Mouse (Mus musculus) adrenal gland, postnatal 25 days (tissue): ENCODE data around the gene Dusp7. TPM values are rescaled to one million over a fixed set of nuclear protein-coding genes. Genes with fewer than 3 reads are reported as not detected.

Source experiments
- DNase-seq: peaks from one replicate; pipeline ENCODE4 v3.0.0; 2021; ENCODE audit warnings: mixed read lengths
- long read RNA-seq: library from polyadenylated mRNA; stranded (forward); transcript quantifications from one replicate; pipeline ENCODE4 v2.0.0, GENCODE M21; 2021
- total RNA-seq: library from RNA; stranded (reverse); gene quantifications from 2 replicates; pipeline ENCODE4 v1.2.3, GENCODE M21; 2021

The Dusp7 gene
- 16.7 and 20.6 TPM in 2 replicates for total RNA-seq
- long read RNA-seq, partial matches to known transcripts: 1 of 2 reads
- long read RNA-seq, other reads (novel, unspliced or antisense): 0 of 2 reads

- peak; percentile 88 for DNase-seq
Measured at GRCm38 (mm10) chr9:106368112-106368717, at the start of gene Dusp7. Gene Dusp7, plus strand, starts transcription at chr9:106368632.

DNA sequence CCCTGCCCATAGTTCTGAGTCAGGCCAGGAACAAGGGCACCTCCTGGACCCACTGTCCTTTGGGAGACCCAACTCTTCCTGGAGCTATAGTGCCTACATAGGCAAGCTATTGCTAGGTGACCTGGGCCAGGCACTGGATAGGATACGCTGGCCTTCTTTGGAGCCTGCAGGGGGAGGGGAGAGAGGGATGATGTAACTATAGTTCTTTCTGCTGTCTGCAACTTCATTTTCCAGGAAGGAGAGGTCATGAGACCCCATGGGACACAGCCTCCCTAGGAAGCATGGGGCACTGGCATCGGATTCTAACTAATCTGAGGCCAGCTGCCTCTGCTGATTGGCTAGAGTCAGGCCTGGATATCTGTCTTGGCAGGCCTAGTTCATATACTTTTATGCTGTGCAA is 49.3 kb upstream of the Dusp7 start:
- peak; percentile 11 for DNase-seq

DNA sequence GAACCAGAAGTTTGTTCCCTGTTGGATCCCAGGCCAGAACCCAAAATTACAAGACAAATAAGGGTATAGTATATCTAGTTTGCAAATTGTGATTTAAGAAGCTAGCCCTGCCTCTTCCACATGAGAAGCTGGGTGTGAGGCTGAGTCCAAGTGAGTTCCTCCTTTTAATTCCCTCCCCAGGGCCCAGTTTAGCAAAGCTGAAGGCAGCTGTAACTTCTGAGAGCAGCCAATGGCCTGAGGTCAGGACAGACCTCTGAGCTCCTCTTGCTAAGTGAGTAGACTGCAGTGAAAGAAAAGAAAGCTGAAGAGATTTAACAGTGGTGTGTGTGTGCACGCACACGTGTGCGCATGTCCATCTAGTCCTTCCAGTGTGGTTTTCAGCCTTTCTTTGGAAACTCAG is 45.9 kb upstream of the Dusp7 start:
- no peak for DNase-seq

- no peak for DNase-seq
Measured at GRCm38 (mm10) chr9:106326241-106326640, 42.2 kb upstream of the Dusp7 start.

DNA sequence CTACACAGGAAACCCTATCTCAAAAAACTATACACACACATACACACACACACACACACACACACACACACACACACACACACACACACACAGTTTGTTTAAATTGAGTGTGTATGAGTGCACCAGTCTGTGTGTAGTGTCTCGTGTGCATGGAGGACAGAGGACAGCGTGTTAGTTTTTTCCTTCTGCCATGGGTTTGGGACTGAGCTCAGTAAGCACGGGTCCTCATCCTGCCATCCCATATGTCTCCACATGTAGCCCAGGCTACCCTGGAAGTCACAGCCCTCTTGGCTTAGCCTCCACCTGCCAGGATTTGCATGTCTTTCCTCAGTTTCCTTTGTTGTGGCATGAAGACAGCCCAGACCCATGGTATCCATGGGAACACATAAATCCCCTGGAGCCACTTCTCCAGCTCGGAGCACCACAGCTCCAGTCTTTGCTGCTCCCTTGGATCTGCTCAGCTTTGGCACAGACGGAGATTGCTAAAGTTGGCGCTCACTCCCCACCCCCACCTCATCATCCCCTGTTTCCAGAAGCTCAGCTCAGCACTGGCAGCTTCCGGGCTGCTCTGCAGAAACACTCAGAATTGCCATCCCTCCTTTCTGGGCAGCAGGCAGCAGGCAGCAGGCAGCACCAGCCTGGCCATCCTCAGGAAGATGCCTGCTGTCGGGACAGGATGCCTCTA is 41.2 kb upstream of the Dusp7 start:
- DNase-seq: no peak

DNA sequence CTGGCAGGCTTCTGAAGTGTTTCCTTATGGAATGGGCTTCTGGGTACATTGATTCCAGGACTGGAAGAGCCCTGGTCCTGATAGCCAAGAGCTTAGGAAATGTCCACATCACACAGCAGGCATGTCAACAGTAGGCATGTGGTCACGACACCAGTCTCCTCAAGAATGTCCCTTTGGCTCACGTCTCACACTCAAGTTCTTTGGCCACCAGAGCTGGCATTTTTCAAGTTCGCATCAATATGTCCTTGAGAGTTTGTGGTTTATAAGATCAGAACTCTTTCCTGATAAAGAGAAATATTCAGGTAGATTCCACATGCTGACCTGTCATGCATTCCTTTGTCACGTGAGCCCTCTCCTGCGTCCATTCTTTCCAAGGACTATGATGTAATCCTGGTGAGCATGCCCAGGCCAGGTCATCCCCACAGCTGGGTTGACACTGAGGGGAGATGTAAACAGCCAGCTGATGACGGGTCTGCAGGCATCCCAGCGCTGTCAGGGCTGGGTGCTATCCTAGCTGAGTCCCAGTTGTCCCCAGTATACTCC is 40.3 kb upstream of the Dusp7 start:
- DNase-seq: no peak

DNA sequence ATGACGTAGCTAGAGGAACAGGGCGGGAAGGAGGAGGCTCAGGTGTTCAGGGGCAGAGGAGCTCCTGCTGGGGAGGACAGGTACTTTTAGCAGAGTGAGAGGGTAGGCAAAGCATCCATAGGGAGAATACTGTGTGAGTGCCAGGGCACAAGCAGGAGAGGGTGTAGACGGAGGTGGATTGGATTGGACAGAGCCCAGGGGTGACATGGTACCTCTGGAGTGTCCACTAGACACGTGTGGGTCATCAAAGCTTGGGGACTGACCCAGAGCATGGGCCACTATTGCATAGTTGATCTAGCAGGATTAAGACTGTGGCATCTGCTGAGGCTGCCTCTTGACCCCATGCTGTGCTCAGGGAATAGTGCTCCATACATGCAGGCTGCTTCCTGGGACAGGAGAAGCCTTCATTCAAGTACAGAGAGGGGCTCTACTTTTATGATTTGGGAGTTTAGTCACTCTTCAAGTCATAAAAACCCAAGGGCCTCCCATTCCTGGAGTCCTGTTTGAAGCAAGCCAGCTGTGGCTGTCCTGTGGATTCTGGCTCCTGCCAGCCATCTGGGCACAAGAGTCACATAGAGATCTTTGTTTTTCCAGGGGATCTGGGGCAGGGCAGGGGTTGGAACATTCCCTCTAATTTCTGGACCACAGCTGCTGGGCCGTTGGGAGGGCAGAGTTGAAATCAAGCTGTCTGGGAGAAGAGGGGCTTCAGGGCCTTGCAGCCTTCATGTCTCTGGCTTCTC is 39.5 kb upstream of the Dusp7 start:
- DNase-seq: no peak

- no peak for DNase-seq
Measured at GRCm38 (mm10) chr9:106332746-106333145, 35.7 kb upstream of the Dusp7 start.

- no peak for DNase-seq
Measured at GRCm38 (mm10) chr9:106337620-106338019, 30.8 kb upstream of the Dusp7 start.

DNA sequence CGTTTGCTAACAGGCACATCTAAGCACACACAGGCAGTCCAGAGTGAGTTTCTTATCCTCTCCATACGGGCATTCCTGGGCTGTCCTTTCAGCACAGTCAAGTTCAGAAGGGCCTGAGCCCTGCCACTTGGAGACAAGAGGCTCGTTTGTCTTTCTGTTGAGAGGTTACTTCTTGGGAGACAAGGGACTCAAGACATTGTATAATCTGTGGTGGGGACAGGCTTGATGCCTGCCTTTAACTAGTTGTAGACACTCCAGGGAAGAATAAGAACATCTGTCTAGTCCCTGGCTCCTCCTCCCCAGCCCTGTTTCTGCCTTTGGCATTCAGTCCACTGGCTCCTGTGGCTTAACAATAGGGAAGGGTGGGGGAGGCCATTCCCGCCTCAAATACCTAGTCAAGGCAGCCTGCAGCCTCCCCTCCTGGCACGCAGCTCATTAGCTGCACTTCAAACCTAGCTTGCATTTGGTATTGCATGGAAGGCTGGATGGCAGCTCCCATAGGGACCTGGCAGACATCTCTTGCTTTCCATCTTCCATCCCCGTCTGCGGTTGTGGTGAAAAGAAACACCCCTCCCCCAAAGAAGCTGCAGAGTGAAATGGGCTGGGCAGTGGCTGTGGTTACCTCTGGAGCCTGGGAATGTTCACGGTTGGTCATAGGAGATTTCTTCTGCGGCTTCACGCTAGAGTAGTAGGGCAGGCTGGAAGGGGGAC is 29.8 kb upstream of the Dusp7 start:
- DNase-seq: no peak

- DNase-seq: no peak
Measured at GRCm38 (mm10) chr9:106339173-106339558, 29.3 kb upstream of the Dusp7 start.

DNA sequence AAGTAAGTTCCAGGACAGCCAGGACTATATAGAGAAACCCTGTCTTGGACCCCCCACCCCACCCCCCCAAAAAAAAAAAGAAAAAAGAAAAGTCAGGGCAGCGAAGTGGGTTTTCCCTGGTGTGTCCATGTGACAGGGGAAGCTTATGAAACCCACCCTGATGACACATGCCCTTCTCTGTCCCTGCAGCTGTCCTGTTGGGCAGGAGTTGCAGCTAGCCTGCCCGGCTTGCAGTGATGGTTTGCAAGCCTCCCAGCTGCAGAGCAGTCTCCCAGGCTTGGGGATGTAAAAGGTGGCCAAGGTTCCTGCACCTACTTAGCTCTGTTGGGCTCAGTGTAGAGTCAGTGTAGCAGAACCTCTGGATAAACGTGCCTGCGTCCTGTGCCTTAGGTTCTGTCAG is 28.7 kb upstream of the Dusp7 start:
- no peak for DNase-seq

GRCm38 (mm10) chr9:106340501-106341312 is 27.7 kb upstream of the Dusp7 start:
- DNase-seq: no peak

GRCm38 (mm10) chr9:106341313-106341686 is 27.1 kb upstream of the Dusp7 start:
- no peak for DNase-seq

DNA sequence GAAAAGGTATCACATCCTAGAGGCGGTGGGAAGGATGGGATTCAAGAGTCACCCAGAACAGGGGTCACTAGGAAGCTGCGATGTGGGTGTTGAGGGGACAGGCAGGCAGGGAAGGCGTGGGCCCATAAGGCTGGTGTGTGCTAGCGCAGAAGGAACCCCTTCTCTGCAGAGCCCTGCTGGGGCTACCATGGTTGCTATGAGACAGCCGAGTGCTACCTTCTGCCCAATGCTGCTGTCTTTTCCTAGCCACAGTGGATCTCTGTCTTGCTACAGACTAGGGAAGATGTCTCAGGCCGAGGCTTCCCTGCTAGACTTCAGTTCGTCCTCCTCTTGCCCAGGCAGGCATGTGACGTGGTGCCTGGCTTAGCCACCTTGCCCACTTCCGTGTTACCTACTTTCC is 25.9 kb upstream of the Dusp7 start:
- no peak for DNase-seq

DNA sequence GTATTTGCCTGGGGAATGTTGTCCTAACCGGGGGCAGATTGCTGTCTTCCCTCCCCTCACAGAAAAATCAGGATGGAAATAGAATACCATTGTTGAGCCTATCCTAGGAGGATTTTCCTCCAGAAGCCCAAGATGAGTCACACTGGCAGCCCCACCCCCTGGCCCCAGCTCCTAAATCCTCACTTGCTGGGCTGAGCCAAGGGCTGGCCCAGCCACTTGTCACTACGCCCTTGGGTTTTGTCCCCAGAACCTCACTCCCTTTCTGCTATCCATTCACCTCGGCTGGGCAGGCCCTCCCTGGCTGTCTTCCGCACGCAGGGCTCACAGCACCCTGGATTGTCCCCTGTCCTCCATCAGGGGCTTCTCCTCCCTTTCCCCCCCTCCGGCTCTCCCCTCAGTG is 23.3 kb upstream of the Dusp7 start:
- DNase-seq: peak; percentile 84

DNA sequence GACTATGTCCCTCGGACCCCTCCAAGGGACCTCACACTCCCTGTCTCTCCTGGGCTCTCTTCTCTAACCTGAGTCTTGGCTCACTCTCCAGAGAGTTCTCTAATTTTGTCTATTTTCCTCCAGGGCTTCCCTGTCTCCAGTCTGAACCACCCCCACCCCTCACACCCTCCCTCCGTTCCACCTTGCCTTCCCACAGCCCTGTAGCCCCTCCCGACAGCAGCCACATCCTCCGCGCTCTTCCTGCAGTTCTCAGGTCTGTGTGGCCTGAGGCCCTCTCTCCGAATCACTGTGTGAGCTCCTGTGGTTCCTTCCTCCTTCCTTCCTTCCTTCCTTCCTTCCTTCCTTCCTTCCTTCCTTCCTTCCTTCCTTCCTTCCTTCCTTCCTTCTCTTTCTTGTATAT is 22.8 kb upstream of the Dusp7 start:
- DNase-seq: no peak

DNA sequence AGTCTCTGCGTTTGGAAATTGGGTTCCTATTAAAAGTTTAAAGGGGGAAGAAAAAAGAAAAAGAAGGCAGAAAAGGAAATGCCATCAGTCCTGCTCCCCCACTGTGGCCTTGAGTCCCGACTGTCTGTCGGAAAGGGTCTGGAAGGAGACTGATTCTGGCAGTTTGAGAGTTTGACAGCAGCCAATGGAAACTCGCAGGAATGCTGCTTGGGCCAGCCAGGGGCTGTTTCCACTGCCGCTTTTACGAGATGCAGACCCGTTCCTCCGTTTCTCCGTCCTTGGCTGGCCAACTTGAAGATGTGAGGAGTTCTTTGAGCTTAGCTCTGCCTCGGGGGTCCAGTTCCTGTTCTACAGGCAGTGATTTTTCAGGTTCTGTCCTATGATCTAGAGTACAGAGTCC is 20.2 kb upstream of the Dusp7 start:
- no peak for DNase-seq

GRCm38 (mm10) chr9:106349075-106349474 is 19.4 kb upstream of the Dusp7 start:
- peak; percentile 28 for DNase-seq

DNA sequence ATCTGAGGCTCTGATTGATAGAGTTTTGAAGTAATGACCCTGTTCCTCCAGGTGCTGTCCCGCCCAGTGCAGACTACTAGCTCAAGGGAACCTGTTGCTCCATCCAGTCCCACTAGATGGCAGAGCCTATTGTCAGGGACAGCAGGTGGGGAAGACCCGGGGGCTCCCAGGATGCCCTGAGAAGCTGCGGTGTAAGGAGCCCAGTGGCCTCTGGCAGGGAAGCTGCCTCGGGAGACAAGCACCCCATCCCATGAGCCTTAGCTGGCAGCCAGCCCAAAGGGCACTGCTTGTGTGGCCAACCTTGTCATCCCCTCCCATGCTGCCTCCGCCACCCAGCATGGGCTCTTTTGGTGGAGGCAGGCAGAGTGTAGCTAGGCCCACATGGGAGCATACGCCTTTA is 17.3 kb upstream of the Dusp7 start:
- no peak for DNase-seq

DNA sequence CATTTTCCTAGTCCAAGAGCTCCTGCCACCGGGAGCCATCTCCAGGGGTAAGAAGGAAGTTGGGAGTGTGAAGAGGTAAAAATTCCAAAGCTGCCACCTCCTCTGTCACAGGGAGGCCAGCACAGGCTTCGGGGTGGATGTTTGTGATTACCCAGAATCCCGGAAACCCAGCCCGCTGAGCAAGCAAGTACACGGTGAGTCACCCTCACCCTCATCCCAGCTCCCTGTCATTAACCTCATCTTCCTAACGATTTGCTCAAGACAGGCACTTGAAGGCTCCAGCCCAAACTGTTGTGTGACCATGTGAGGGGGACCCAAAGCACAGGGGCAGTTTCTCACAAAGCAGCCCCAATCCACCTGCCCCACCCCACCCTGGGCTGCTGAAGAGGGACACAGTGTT is 14.7 kb upstream of the Dusp7 start:
- DNase-seq: peak; percentile 27

- DNase-seq: no peak
Measured at GRCm38 (mm10) chr9:106354810-106355209, 13.6 kb upstream of the Dusp7 start.
